Mouse (Mus musculus) ES-Bruce4 (cell line): ENCODE data around the gene Aip.

Experiments used
- CTCF ChIP-seq: IDR thresholded peaks from one replicate; pipeline ENCODE4 v1.8.1; 2011; ENCODE audit warnings: low read depth, low read length
- POLR2A ChIP-seq: IDR thresholded peaks from one replicate; pipeline ENCODE4 v1.8.1; 2011; ENCODE audit warnings: low read length; ENCODE audit not compliant: insufficient read depth

DNA sequence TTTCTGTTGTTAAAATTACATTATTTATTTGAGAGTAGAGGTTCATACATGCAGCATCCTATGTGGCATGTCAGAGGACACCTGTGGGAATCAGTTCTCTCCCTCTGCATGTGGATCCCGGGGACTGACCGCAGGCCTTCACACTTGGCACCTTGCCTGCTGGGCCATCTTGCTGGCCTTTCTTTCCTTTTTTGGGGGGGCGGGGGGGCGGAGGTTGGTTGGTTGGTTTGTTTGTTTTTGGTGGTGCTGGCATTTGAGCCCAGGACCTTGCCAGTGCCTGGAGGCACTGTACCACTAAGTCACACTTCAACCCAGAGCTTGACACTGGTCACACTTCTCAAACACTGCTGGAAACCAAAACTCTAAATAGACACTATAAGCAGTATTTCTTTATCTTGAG is 8.7 kb upstream of the Aip start:
- TF ChIP-seq CTCF (no peak), POLR2A (no peak)
